Mouse (Mus musculus) R1 (cell line): Measurements from ENCODE around the gene Serf2.
A peak's percentile ranks its signal among the peaks of the same experiment; 100 is the strongest.
"Not testable (repeated sequence)": the region's sequence is repeated elsewhere in the genome, so short reads cannot be mapped to it uniquely, and the experiment has no call there.

ENCODE experiments used
- DNase-seq: peaks from one replicate; pipeline ENCODE4 v3.0.0-alpha.2; 2018; ENCODE audit warnings: low read depth, low spot score

Serf2 gene

GRCm38 (mm10) chr2:121447006-121447405, 2.0 kb upstream of the Serf2 start:
- DNase-seq: no peak

GRCm38 (mm10) chr2:121448136-121448535, 859 bp upstream of the Serf2 start:
- DNase-seq: peak; percentile 47

GRCm38 (mm10) chr2:121449545-121450011, 583 bp downstream of the Serf2 start:
- DNase-seq: no peak

DNA sequence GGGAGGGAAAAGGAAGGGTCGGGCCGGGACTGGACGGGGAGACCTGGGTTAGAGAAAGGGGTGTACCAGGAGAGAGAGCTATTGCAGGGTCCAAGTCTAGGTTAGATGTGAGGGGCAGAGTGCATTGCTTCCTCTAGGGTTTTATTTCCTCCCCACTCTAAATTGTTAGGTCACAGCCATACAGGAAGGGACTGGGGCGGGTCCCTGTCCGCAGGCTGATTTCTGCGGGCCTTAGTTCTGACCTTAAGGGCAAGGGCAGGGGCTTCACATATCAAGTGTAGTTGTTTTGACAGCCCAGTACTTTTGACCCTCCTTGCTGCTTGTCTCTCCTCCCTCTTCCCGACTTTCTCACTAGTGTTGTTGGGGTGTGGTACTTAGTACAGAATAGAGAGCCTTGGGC, 1.1 kb downstream of the Serf2 start:
- peak; percentile 49 for DNase-seq

- DNase-seq: no peak
Observed at GRCm38 (mm10) chr2:121452361-121452760, 3.4 kb downstream of the Serf2 start.

DNA sequence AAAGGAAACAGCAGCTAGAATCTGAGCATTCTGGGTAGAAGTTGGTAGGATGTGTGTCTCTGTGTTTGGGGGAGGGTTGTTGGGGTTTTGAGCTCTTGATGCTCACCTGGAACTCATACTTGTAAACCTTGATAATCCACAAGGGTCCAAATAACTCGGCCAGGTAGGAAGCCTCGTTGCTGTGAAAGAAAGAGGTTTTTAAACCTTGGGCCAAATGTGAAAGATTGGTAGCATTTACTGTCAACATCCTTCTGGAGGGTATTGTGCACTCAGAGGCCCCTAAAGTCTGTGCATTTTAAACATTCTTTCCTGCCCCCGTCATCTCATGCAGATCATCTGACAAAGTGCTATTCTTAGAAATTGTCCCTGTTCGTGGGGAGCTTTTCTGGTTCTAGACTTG, 4.0 kb downstream of the Serf2 start, which contains the start of gene Hypk:
Gene Hypk (plus strand): TSS at position 301 of the 400 bp plus-strand sequence.
- DNase-seq: no peak

GRCm38 (mm10) chr2:121453917-121454316, 4.9 kb downstream of the Serf2 start:
- no peak for DNase-seq

DNA sequence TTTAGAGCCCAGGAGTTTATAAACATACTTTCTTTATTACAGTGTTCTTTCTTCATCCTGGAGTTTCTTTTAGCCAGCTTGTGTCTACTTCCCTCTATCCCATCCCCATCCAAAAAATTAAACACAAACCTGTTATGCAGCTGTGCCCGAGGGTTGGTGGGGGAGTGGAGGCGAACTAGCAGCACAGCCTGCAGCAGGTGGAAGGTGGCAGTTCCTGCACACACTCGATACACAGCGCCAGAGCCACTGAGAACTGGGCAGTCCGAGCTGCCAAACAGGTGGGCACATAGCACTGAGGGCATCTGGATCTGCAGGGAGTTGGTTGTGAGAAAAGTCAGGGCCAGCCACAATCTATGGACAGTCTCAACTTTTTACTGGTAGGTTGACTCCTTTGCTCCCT, 6.5 kb downstream of the Serf2 start:
- DNase-seq: no peak

GRCm38 (mm10) chr2:121456692-121457642, 8.0 kb downstream of the Serf2 start, which contains the start of gene Serinc4:
TSS of gene Serinc4 (minus strand) at chr2:121456781.
- peak; percentile 95 for DNase-seq

- DNase-seq: peak; percentile 55
Observed at GRCm38 (mm10) chr2:121460071-121460470, 11.1 kb downstream of the Serf2 start.

DNA sequence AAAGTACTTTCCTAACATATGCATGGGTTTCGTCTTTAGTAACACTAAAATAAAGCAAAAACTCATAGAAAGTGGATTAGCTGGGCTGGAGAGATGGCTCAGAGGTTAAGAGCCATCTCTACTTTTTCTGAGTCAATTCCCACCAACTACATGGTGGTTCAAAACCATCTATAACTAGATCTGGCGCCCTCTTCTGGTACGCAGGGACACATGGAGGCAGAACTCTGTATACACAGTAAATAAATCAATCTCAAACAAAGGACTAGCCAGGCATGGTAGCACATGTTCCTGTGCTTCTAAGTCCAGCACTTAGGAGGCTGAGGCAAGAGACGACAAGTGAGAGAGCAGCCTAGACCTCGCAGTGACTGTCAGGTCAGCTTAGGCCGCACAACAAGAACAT, 20.0 kb downstream of the Serf2 start:
- DNase-seq: not testable (repeated sequence)

DNA sequence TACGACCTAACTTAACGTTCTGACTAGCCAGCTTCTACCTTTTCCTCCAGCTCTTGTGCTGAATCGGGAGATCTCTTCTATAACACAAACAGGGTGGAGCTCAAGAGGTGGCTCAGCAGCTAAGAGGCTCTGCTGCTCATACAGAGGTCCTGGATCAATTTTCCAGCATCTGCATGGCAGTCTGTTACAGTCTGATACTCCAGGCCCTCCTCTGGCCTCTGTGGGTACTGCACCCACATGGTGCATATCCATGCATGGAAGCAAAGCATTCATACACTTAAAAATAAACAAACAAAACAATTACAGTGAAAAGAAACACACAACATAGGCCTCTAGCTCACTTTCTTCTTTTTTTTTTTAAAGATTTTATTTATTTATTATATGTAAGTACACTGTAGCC, 23.8 kb downstream of the Serf2 start:
- DNase-seq: not testable (repeated sequence)

DNA sequence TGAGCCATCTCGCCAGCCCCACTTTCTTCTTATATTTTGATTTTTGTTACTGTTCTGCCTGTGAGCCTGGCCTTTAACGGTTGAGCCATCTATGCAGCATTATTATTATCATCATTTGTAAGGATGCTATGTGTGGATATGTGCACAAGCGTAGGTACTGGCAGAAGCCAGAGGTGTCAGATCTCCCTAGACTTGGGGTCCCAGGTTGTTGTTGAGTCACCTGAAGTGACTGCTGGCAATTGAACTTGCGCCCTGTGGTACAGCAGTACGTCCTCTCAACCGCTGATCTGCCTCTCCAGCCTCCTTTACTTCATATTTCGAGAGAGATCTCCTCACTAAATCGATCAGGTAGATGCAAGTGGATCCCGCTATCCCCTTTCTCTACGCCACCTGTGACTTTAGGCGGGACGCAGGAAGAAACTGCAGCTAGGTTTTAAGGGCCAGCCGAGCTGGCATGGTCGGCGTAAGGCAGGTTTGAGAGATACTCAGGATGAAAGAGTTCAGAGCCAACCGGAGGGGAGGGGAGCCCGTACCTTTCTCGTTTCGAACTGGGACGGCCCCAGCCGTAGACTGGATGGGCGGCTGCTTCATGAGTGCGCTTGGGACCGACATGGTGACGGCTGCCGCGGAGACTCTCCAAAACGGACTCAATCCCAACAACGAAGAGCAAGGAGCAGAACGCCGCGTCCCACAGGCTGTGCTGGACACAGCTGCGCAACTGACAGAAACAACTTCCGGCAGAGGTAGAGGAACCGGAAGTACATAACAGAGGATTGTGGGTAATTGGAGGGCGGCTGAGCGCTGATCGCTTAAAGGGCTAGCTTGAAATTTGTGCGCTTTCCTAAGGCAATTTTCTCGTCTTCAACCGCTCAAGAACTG, 24.5 kb downstream of the Serf2 start, which contains the start of gene Mfap1b:
Gene Mfap1b (minus strand): TSS at position 767 of the 879 bp plus-strand sequence.
- DNase-seq: peak; percentile 96

- DNase-seq: no peak
Observed at GRCm38 (mm10) chr2:121474180-121474535, 25.2 kb downstream of the Serf2 start.

- not testable (repeated sequence) for DNase-seq
Observed at GRCm38 (mm10) chr2:121475306-121475705, 26.3 kb downstream of the Serf2 start.

GRCm38 (mm10) chr2:121477491-121478266, 28.7 kb downstream of the Serf2 start:
- DNase-seq: peak; percentile 74

- DNase-seq: peak; percentile 67
Observed at GRCm38 (mm10) chr2:121480498-121480897, 31.5 kb downstream of the Serf2 start.

DNA sequence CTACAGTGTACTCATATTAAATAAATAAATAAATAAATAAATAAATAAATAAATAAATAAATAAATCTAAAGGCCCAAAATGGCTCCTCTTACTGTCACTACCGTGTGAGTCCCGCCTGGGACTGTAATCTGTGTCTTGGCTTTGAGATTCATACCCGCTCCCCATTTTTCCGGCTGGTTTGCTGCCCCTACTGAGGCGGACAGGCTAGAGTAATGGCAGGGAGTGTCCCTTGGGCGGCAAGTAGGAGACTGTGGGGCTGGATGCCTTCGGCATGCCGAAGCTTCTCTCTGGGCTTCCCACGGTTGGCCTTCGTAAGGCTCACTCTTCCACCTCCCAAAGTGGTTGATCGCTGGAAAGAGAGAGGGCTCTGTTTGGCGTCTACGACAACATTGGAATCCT, 31.9 kb downstream of the Serf2 start:
- not testable (repeated sequence) for DNase-seq

- DNase-seq: peak; percentile 22
Observed at GRCm38 (mm10) chr2:121483576-121483975, 34.6 kb downstream of the Serf2 start.

GRCm38 (mm10) chr2:121484403-121484802, 35.4 kb downstream of the Serf2 start:
- DNase-seq: not testable (repeated sequence)

GRCm38 (mm10) chr2:121501550-121501949, 52.6 kb downstream of the Serf2 start:
- not testable (repeated sequence) for DNase-seq
